Mouse (Mus musculus): Measurements from ENCODE around the gene Dbt. TPM values are rescaled to one million over a fixed set of nuclear protein-coding genes. Genes with fewer than 3 reads are reported as not detected.

Dbt gene
- polyA plus RNA-seq, 1 experiment from 2014 or later = 4.4 TPM

GRCm38 (mm10) chr3:116582201-116582600, 69.3 kb downstream of the Dbt start:
- peaks cover 47% of the 10 kb centered on the region for H3K36me3 ChIP-seq (ENCODE audit: control insufficient read depth, insufficient read depth)
- no peak overlapping the region for H3K9ac ChIP-seq (ENCODE audit: low read depth, low read length)
- H3K27ac ChIP-seq (ENCODE audit: low read depth, low read length) = no peak overlapping the region; the same call in 1 of the 2 replicates
- H3K27me3 ChIP-seq (replicated peaks; ENCODE audit: control insufficient read depth, insufficient read depth, low read length) = no peaks in the 10 kb centered on the region
- no peak for TF ChIP-seq CTCF (IDR thresholded peaks at IDR 0.05; ENCODE audit: low read depth)
- no peaks in the 10 kb centered on the region for H3K4me1 ChIP-seq (replicated peaks; ENCODE audit: control insufficient read depth, insufficient read depth, low read length)
- H3K9me3 ChIP-seq (ENCODE audit: control insufficient read depth) = no peaks in the 10 kb centered on the region
- ATAC-seq = no peak
- WGBS = 97% methylated on average over 9 of the region's 9 CpGs
- H3K4me3 ChIP-seq (ENCODE audit: low read depth, low read length) = no peak overlapping the region
- no peak overlapping the region for H3K4me2 ChIP-seq (replicated peaks; ENCODE audit: low read depth)

- ATAC-seq = peak; percentile 41; the same call in 1 of the 2 replicates
- TF ChIP-seq CTCF (IDR thresholded peaks at IDR 0.05; ENCODE audit: low read depth) = peak; percentile 44
- Histone ChIP-seq H3K4me1 (replicated peaks; ENCODE audit: control insufficient read depth, insufficient read depth, low read length) (no peaks in the 10 kb centered on the region), H3K36me3 (ENCODE audit: control insufficient read depth, insufficient read depth) (peaks cover 23% of the 10 kb centered on the region), H3K4me3 (ENCODE audit: low read depth, low read length) (peak overlapping the region; percentile 84), H3K27me3 (replicated peaks; ENCODE audit: control insufficient read depth, insufficient read depth, low read length) (no peaks in the 10 kb centered on the region), H3K9ac (ENCODE audit: low read depth, low read length) (peak overlapping the region; percentile 78), H3K4me2 (replicated peaks; ENCODE audit: low read depth) (peak overlapping the region; percentile 75), H3K9me3 (ENCODE audit: control insufficient read depth) (no peaks in the 10 kb centered on the region), H3K27ac (ENCODE audit: low read depth, low read length) (peak overlapping the region; percentile 73)
- 2% methylated on average over 22 of the region's 22 CpGs for WGBS
These were observed 81.3 kb downstream of the Dbt start for GRCm38 (mm10) chr3:116594076-116594727.

DNA sequence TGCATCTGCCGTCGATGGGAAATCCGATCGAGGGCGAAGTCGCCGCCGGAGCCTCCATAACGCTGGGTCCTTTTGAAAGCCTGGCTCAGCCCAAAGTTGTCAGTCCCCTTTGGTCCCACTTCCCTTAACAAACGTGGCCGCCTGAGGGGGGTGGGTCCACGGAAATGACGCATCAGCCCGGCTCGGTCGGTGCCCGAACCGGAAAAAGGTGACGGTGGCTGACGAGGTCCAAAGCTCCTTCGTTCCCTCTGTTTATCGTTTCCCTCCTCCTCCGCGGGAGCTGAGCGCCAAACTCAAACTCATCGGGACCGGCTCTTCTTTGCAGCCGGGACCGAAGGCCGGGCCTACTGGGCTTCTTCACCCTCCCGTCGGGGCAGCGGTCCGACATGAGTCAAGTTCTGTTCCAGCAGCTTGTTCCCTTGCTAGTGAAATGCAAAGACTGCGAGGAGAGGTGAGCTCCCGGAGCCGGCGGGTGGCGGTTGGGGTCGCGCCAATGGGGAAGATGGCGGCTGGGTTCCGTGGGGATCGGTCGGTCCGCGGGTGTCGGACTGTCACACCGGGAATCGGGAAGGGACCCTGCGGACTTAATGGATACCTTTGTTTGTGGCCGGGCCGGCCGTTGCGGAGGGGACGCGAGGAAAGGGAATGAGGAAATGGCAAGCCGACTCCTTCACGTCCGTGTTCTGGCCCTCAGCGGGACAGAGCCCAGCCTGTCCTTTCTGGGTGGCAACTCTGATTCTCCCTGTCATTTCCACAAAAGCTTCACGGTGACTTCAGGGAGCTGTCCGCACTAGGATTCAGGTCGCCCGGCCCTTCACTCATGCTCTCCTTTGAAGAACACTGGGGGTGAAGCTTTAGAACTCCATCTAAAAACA, 82.1 kb downstream of the Dbt start, which contains the start of gene Sass6:
Gene Sass6 (plus strand): TSS at position 255 of the 875 bp plus-strand sequence.
- Histone ChIP-seq H3K27me3 (replicated peaks; ENCODE audit: control insufficient read depth, insufficient read depth, low read length) (no peaks in the 10 kb centered on the region), H3K4me3 (ENCODE audit: low read depth, low read length) (peak within 1 kb of the TSS; percentile 84), H3K36me3 (ENCODE audit: control insufficient read depth, insufficient read depth) (peaks cover 15% of the 10 kb centered on the region), H3K4me2 (replicated peaks; ENCODE audit: low read depth) (peak within 1 kb of the TSS; percentile 75), H3K9me3 (ENCODE audit: control insufficient read depth) (no peaks in the 10 kb centered on the region), H3K4me1 (replicated peaks; ENCODE audit: control insufficient read depth, insufficient read depth, low read length) (no peaks in the 10 kb centered on the region), H3K9ac (ENCODE audit: low read depth, low read length) (peak within 1 kb of the TSS; percentile 78), H3K27ac (ENCODE audit: low read depth, low read length) (peak within 1 kb of the TSS; percentile 73)
- under 1% methylated on average over 65 of the region's 65 CpGs for WGBS
- peak; percentile 95 for ATAC-seq
- no peak for TF ChIP-seq CTCF (IDR thresholded peaks at IDR 0.05; ENCODE audit: low read depth)

GRCm38 (mm10) chr3:116595603-116595991, 82.7 kb downstream of the Dbt start:
- 5% methylated on average over 10 of the region's 10 CpGs for WGBS
- Histone ChIP-seq H3K4me2 (replicated peaks; ENCODE audit: low read depth) (peak overlapping the region; percentile 75), H3K9ac (ENCODE audit: low read depth, low read length) (peak overlapping the region; percentile 78), H3K27me3 (replicated peaks; ENCODE audit: control insufficient read depth, insufficient read depth, low read length) (no peaks in the 10 kb centered on the region), H3K4me3 (ENCODE audit: low read depth, low read length) (peak overlapping the region; percentile 84), H3K27ac (ENCODE audit: low read depth, low read length) (no peak overlapping the region), H3K36me3 (ENCODE audit: control insufficient read depth, insufficient read depth) (peaks cover 9% of the 10 kb centered on the region; the same call in 1 of the 2 replicates), H3K9me3 (ENCODE audit: control insufficient read depth) (no peaks in the 10 kb centered on the region), H3K4me1 (replicated peaks; ENCODE audit: control insufficient read depth, insufficient read depth, low read length) (no peaks in the 10 kb centered on the region)
- TF ChIP-seq CTCF (IDR thresholded peaks at IDR 0.05; ENCODE audit: low read depth) = no peak
- no peak for ATAC-seq

Other genes with a start within 250 kb of the Dbt start
- gene Cdc14a, start 89.0 kb upstream of the Dbt start, polyA plus RNA-seq (2015; fragmentation: Nextera tagmentation; extraction: Ambion mirVana) = 6.5 and 6.6 TPM in 2 replicates
- 54.4 and 61.5 TPM in 2 replicates for gene Rtca, start 4.9 kb upstream of the Dbt start, polyA plus RNA-seq (2015; fragmentation: Nextera tagmentation; extraction: Ambion mirVana)
- 5.2 and 5.4 TPM in 2 replicates for gene Lrrc39, start 49.9 kb downstream of the Dbt start, polyA plus RNA-seq (2015; fragmentation: Nextera tagmentation; extraction: Ambion mirVana)
- gene Sass6, start 81.9 kb downstream of the Dbt start, polyA plus RNA-seq (2015; fragmentation: Nextera tagmentation; extraction: Ambion mirVana) = 4.1 TPM in 2 replicates
- 8.2 and 11.0 TPM in 2 replicates for gene Trmt13, start 101.5 kb downstream of the Dbt start, polyA plus RNA-seq (2015; fragmentation: Nextera tagmentation; extraction: Ambion mirVana)
- gene Mfsd14a, start 149.6 kb downstream of the Dbt start, polyA plus RNA-seq (2015; fragmentation: Nextera tagmentation; extraction: Ambion mirVana) = 39.4 and 40.0 TPM in 2 replicates
- gene Gm43191, start 168.2 kb downstream of the Dbt start, polyA plus RNA-seq (2015; fragmentation: Nextera tagmentation; extraction: Ambion mirVana) = not detected in 2 replicates
- gene Slc35a3, start 199.8 kb downstream of the Dbt start, polyA plus RNA-seq (2015; fragmentation: Nextera tagmentation; extraction: Ambion mirVana) = 19.1 and 20.0 TPM in 2 replicates

Measured in intestine, postnatal 0 days (tissue).